Mouse (Mus musculus): ENCODE measurements around the gene Ampd2.

DNA sequence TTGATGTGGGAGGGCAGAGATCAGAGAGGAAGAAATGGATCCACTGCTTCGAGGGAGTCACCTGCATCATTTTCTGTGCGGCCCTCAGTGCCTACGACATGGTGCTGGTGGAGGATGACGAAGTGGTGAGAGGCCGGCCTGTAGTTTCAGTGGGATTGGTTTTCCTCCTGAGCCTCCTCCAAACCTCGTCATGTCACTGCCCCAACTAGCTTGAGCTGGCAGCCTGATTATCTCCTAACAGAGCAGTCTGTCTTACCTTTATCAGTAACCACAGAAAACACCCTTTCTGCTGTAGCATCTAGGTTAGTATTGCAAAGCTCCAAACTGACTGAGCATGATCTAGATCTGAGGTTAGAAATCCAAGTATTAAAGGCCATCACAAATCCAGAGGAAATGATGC is 11.9 kb upstream of the Ampd2 start:
- TF ChIP-seq POLR2A (IDR thresholded peaks at IDR 0.05; ENCODE audit: borderline replicate concordance, insufficient read depth, low read length) = no peak
- no peak for TF ChIP-seq CTCF (IDR thresholded peaks at IDR 0.05; ENCODE audit: borderline replicate concordance, insufficient read depth, low read depth, low read length)

All from cerebellum, adult 2 months (tissue).